Mouse (Mus musculus) small intestine, adult 2 months (tissue): Measurements from ENCODE around the gene Ubtf.

Source experiments
- CTCF ChIP-seq: fragments of 200-500 bp; IDR thresholded peaks from 2 replicates; pipeline ENCODE4 v1.5.1; 2012; ENCODE audit warnings: low read depth, mild to moderate bottlenecking, control low read depth, inconsistent platforms, low read length, moderate library complexity, mixed read lengths; ENCODE audit not compliant: insufficient replicate concordance, insufficient read length; ENCODE audit errors: extremely low read depth
- POLR2A ChIP-seq: fragments of 200-500 bp; IDR thresholded peaks from 2 replicates; pipeline ENCODE4 v1.6.1; 2012; ENCODE audit warnings: low read depth, mild to moderate bottlenecking, control low read depth, inconsistent platforms, low read length, moderate library complexity

DNA sequence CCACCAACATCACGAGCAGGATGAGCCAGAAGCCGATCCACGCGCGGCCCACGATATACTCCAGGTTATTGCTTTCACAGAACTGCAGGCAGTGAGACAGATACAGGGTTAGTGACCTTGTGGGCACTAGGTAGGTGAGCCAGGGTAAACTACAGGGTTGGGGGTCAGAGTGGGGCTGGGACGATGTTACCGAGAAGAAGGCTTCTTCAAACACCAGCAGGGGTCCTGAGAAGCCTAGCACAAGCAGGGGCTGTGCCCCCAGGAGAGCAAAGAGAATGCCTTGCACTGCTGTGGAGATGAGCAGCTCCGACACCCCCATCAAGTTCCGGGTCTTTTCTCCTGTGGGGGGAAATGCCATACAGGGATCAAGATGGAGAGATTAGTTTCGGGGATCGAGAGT, 36.6 kb upstream of the Ubtf start:
- no peak for TF ChIP-seq POLR2A
- no peak for TF ChIP-seq CTCF
